Mouse (Mus musculus) Muller cell, postnatal 12 days (primary cell): Measurements from ENCODE around the gene Slc35c1.

Experiments used
- DNase-seq: peaks from one replicate; pipeline ENCODE4 v3.0.0-alpha.2; 2015; ENCODE audit errors: inconsistent ontology term

The Slc35c1 gene

DNA sequence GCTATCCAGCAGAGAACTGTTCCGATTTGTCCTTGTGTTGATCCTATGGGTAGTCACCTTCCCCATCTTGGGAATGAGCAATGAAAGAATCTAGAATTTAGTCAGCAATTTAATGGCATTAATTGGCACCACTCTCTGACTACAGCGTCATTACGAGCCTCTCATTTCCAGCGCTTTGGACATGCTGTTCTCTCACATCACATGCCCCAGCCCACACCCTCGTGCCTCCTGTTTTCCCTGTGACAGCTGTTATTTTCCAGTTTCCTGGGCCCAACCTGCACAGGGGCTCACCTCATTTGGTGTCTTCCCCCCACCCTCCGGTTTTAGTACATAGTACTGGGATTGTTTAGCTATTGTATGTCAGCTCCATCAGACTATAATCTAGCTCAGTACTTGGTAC is 25.3 kb downstream of the Slc35c1 start:
- DNase-seq = no peak

DNA sequence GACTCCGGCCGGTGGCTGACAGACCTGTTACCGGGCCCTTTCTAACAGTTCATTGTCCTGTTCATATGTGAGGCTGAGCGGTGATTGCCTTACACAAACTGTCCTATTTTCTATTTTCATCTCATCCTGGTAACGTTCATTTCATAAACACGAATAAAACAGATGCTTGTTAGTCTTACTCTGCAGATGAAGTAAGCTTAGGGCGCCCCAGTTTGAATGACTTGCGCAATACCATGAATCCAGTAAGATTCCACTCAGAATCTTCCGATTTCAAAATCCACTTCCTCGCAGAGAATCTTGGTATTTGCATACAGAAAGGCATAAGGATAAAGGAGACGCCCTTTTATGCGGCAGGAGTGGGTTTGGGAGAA is 26.0 kb downstream of the Slc35c1 start:
- DNase-seq = no peak

DNA sequence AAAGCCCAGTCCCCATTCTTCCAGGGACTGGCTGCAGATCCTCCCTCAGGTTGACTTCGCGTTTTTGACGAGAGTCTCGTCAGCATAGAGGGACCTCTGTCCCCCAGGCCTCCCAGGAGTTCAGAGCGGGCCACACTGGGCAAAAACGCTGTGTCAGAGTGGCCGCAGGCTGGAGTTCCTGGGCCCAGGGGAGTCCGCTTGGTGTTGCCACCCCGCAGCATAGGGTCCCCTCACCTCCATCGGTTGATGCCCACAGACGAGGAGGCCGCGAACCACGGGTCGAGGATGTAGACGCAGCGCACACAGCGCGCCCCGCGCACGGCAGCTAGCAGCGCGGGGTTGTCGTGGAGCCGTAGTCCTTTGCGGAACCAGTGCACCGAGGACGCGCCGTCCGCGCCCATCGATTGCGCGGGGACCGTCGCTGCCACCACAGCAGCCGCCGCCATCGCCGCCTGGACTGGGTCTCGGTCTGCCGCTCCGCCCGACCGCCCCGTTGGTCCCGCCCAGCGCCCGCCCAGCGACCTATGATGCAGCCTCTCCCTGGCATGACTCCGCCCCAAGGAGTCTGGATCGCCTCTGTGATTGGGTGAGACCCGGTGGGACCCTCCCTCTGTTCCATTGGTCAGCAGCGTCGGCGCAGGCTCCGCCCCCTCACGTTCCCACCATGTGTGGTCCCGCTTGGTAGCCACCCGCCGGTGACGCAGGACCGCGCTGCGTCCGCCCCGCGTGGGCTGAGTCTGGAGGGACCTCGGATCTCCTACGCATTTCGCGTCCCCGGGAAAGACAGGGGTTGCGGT is 26.6 kb downstream of the Slc35c1 start, which contains the start of gene Cry2:
Cry2 (minus strand) TSS at position 466 of the 797 bp plus-strand sequence.
- DNase-seq = peak; percentile 100

DNA sequence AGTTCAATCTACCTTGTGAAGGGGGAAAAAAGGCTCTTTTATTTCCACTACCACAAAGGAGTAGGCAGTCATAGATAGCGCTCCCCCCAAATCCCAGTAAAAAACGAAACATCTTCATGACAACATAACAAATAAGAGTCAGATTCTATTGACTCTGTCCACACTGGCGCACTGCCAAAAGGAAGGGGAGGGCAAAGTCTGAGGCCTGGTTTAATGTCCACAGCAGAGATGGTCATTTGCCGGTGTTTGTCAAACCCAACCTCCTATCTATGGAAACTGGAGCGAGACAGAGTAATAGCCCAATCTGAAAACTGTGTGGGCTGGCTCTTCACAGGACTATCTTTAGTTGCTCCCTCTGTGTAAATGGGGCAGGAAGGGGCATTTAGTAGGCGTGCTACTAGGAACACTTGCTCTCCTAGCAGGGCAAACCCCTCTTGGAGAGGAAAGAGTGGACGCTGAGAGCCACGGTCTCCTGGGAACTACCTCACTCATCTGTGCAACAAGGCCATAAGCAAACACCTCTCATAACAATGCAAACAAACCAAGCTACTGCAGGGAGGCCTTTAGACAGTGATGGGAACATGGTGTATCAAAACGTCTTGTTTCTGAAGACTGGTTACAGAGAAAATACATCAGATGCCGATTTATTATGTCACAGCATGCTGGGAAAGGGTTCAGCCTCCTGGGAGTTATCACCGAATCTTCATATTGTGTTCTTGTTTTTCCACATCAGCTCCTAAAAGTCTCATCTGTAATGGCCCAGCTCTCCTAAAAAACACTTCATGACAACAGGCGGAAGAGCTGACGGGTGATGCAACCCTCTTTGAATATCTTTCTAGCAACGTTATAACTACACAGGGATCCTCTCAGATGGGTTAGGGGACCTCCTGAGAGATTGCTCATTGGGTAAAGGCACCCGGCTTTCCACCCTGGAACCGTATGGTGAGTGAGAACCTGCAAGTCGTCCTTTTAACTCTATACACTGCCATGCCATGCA is 27.7 kb downstream of the Slc35c1 start:
- DNase-seq = peak; percentile 57

DNA sequence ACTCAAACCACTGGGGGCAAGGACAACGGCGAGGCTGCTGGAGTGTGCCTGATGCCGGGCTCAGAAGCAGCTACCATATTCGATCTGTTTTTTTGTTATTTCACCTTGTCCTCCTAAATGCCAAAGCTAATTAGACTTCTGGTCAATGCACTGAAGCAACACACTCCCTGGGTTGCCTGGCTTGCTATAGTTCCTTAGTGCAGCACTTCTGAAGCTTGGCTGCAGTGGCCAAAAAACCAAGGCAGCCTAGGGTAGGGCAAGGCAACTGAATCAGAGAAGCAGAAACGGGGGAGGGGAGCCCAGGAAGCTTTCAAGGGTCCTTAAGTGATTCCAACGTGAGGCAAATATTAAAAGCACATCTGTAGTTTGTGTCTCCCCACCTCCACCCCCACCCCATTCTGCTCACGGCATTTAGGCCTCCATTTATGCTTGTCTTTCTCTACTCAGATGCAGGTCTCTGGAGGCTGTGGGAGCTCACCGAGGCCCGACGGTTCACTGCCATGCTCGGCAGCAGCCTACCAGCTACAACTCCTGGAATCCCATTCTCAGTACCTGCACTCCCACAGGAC is 28.6 kb downstream of the Slc35c1 start:
- no peak for DNase-seq

DNA sequence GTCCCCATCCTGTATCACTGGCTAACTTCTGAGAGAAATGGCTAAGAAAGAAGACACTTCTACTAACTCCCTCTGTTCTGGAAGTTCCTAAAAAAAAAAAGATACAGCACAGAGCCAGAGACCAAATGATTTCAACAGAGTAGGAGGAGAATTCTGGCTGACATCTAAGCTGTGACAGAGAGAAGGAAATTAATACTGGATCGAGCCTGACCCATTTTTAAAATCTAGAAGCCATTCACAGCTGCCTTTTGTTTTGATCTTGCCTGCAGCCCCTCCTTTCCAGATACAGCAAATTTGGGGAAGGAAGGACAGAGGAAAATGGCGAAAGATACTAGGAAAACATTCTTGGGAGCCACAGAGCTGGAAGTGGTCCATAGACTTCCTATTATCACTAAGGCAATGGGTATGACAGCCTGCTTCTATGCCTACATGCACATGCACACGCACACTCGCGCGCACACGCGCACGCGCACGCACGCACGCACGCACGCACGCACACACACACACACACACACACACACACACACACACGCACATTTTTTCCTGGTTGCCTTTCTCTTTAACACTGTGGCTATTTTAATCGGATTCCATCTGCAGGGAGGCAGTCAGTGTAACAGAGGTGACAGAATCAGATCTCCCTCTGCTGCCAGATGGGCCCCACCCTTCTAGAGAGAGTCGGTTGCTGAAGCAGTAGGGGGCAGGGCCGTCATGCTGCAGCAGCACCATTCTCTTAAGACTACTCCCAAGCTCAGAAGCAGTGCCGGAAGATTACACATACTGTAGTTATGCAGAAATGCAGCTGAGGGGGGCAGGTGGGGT is 29.4 kb downstream of the Slc35c1 start:
- peak; percentile 75 for DNase-seq

DNA sequence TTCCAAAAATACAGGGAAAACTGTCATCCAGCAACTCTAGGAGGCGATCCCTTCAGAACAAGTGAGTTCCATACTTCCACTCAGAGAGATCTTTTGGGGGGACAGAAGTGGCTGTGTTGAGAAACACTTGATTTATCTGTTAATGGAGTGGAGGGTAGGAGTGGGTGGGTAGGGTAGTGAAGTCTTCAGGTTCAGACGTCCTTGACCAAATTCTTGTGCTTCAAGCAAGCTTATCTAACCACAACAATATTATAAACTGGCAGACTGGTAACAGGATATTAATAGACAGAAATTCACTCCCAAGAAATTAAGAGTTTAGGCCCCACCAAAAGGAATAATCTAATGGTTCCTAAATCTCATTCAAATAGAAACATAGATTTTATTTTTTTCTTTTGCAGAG is 30.2 kb downstream of the Slc35c1 start:
- DNase-seq = no peak

DNA sequence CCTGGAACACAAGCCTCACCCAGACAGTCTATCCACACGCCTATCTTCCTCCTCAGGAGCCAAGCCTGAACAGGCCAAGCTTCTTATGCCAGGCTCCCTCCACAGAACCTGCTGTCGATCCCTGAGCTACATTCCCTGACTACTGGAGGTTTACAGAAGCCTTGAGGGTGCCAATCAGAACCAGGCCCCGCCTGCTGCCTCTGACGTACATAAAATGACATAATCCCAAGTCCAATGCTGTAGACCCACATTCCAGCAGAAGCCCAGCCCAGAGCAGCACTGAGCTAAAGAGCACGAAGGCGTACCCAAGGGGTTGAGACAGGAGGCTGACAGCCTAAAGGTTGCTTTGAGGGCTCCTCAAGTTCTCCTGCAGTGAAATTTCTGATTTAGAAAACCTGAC is 32.5 kb downstream of the Slc35c1 start:
- DNase-seq = peak; percentile 87

DNA sequence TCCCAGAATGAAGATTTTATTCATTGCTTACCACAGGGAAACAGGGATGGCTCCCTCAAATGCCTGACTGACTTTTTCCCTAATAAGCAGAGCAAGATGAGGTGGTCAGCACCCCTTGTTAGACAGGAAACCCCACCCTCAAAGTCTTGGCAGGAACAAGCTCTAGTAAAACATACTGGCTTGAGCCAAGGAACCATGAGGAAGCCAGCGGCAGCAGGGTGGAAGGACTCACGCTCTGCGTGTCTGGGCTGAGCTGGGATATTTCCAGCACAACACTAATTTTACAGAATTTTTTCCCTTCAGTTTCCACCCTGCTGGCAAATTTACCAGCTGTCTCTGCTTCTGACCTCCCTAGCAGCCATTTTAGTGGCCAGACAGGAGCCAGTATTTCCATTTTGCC is 33.9 kb downstream of the Slc35c1 start:
- peak; percentile 26 for DNase-seq

DNA sequence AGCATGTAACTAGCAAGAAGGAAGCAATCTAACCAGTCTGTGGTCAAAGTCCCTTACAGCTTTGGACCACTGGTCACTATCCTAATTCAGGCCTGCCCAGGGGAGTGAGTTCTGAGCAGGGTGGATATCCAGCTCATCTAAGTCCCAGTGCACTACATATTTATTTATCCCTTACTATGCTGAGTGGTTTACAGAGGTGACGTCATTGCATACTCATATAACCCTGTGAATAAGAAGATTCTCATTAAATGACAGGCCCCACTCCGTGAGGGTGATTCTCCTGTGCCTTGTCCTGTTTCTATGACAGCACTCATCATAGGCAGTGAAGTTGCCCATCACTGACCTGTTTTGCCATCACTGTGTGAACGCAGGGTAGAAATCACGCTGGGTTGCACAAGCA is 35.0 kb downstream of the Slc35c1 start:
- DNase-seq = peak; percentile 37

DNA sequence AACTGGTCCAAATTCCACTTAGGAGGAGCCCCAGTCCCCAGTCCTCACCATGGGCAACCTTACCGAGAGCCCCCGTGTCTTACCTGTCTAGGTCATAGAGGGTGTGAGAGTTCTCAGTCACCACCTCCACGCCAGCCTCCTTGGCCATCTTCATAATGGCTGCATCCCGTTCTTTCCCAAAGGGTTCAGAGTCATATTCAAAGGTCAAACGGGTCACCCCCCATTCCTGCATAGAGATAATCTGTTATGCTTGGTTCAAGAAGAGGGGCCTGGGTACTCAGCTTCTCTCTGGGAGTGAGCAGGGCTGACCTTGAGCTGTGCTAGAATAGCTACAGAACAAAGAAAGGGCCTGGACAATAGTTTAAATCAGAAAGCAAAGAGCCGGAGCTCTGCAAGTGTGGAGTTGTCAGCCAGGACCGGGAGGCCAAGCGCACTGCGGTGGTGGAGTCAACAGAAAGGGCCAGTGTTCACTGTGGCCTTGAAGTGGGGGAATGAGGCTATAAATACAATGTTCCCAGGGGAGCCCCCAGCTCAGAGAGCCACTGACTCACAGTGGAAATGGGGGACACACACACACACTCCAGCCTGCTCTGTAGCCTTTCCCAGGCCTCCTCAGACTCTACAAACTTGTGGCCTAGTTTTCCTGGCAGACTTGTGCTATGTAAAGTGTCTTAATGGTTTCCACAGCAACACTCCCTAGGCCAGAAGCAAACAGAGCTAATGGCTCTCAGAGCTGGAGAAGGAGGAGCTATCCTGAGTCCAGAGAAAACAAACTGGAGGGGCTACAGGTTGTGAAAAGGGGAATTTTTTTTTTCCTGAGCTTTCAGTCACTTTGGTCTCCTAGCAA is 35.7 kb downstream of the Slc35c1 start:
- peak; percentile 86 for DNase-seq

DNA sequence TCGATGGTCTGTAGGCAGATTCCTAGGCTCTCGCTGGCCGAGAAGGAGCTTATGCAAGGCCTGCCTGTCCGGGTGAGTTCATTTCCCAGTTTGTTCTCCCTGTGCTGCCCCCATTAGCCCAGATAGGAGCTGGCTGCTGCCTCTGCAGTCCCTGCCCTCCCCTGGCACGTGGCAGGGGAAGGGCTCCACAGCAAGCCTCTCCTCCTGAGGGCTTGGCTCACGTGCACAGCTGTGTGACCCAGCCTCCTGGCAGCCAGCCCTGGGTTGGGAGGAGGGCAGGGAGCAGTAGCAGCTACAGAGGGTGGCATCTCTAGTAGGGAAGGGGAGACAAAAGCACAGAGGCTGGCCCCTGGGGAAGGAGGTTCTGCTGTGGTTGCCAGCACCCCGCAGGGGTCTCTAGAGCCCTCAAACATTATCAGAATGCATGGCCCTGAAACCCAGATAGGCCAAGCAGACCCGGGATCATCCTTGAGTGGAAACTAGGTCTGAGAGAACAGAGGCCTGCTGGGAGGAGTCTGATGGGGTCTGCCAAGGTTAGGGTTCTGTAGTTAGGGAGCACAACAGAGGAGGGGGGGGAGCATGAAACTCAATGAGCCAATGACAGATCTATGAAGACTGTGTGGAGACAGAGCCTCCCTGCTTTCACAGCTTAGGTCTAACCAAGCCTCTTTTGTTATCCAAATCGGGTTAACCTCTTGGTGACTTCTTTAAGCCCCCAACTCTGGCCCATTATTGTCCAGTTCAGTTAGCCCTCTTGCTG is 36.5 kb downstream of the Slc35c1 start:
- peak; percentile 97 for DNase-seq

DNA sequence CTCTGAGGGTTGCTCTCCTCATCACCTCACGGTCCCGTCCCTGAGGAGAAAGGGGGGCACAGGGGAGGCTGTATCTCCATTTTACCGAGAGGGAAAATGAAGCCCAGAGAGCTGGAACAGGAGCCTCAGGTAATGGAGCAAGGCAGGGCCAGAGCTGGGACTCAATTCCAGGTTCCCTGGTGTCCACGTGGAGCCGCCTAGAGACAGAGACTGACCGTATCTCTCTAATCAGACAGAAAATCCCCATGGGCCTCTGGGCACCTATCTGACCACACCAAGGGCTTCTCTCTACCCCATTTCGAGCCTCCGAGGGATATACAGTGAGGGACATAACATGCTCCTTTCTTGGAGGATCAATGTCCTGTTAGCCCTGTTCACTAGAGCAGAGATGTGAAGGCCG is 37.2 kb downstream of the Slc35c1 start:
- DNase-seq = no peak

DNA sequence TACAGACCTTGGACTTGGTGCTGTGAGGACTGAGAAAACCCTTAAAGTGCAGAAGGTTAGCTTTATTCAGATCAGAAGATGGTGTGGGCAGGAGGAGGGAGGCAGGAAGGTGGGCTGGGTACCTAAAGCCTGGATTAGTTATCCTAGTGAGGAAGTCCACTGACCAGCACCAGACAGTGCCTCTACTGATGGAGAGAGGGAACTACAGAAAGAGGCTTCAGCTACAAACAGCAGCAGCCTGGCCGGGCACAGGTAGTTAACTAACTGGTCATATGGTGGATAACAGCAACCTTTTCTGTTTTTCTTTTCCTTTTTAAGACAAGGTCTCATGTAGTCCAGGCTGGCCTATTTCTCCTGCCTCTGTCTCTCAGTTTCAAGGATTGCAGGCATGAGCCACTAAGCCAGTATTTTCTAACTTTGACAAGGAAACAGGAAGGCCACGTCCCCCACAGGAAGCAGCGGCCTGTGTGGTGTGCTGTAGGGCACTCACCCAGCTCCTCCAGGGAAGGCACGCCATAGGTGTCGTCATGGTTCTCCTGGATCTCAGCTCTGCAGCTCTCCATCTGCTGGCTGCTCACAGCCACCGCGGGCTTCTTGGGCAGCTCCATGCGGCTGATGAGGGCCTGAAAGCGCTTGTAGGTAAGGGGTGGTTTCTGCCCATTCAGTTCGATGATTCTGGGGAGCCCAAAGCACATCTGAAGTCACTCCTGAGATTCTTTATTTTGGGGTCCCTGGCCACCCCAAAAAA is 37.8 kb downstream of the Slc35c1 start:
- no peak for DNase-seq

DNA sequence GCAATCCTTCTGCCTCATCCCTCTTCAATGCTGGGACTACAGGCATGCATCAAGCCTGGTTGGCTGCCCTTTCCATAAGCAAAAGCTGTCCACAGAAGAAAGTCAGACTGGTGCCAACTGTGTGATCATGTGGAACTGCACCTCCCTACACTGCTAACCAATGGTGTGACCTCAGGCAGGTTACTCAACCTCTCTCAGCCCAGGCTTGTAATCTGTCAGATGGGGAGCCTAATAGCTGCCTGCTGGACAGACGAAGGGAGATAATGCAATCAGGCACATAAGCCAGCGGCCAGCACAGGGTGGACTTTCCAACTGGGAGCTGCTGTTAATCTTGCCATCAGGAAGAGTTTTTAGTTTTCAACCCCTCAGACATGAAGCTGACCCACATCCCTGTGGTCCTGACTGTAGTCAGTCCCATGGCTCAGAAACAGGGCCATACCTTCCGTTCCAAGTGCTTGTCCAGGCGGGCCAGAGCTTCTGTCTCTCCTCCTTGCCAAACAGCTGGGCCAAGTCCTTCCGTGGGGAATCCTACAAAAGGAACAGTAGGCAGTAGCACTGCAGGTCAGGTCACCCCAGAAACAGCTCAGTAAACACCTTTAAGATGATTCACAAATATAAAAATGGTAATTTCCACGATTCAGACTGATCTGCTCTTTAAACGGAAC is 38.5 kb downstream of the Slc35c1 start:
- no peak for DNase-seq

DNA sequence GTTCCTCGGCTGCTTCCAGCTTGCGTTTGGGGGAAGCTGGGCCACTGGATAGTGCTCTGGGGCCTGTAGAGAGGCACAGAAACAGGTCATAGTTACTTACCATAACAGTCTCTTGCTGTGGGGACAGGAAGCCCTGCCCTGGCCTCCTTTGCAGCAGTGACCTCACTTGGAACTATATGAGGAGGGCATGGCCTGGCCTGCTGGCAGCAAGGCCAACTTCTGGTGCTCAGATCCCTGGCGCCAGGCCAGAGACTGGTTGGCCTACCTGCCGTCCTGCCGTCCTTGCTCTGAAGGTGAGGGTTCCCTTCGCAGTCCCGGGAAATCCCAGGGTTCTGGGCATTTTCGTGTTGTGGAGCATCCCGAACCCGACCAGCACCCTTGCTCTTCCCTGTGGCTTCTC is 48.6 kb downstream of the Slc35c1 start:
- DNase-seq = no peak

DNA sequence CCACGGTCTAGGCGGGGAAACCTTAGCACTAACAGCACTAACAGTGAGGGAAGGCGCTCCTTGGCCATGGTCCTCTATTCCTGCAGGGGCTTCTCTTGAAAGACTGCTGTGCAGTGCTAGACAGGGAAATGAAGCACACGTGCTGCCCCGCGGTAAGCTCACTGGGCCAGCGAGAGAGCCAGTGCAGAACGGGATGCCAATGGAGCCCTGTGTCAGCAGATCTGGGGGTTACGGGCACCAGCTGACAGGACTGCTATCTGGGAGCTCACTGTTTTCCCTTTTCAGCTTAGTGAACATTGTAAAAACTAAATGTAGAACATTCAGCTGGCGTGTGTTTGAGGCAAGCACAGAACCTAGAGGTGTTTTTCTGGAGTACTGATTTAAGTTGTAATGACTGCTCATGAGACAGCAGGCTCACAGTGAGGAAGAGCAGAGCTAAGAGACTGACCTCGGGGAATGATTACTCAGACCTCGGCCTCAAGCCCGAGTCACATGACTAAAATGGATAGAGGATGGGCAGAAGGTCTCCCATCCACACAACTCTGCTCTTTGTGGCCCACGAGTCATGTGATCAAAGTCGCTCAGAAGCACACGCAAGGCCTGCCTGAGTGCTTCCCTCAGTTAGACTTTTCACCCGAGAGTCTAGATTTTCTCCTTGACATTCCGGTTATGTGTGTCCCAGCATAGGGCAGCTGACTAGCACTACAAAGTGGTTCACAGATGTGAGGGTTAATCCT is 51.9 kb downstream of the Slc35c1 start:
- DNase-seq = no peak

DNA sequence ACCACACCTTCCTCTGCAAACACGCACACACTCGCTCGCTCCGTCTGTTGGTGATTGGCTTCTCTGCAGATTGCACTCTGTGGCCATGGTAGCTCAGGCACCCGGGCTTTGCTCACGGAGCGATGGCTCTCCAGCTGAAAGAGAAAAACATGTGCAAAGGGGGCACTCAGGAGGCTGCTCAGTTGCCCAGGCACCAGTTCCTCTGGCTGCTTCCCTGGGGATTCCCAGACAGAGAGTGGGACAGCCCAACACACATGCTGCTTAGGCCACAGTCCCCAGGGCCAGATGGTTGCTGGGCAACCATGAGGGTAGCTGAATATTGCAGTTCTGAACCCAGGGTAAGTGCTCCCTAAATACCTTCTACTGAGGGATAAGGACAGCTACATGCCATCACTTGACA is 54.7 kb downstream of the Slc35c1 start:
- DNase-seq = no peak
